Mouse (Mus musculus) frontal cortex, postnatal 25 days (tissue): ENCODE measurements around the gene Nf2.
A peak's percentile ranks its signal among the peaks of the same experiment; 100 is the strongest.
"Not testable (repeated sequence)": the region's sequence is repeated elsewhere in the genome, so short reads cannot be mapped to it uniquely, and the experiment has no call there.

Experiments
- DNase-seq, 2 experiments: peaks; one replicate each; pipeline ENCODE4 v3.0.0; 2022; ENCODE audit warnings: low spot score in 2 of 2

The Nf2 gene

GRCm38 (mm10) chr11:4837342-4837741 is 12.0 kb downstream of the Nf2 start:
- DNase-seq = no peak

GRCm38 (mm10) chr11:4836755-4837154 is 12.6 kb downstream of the Nf2 start:
- peak in 1 of 2 experiments; percentile 23 for DNase-seq

- no peak for DNase-seq
Observed at GRCm38 (mm10) chr11:4835436-4835835, 13.9 kb downstream of the Nf2 start.

DNA sequence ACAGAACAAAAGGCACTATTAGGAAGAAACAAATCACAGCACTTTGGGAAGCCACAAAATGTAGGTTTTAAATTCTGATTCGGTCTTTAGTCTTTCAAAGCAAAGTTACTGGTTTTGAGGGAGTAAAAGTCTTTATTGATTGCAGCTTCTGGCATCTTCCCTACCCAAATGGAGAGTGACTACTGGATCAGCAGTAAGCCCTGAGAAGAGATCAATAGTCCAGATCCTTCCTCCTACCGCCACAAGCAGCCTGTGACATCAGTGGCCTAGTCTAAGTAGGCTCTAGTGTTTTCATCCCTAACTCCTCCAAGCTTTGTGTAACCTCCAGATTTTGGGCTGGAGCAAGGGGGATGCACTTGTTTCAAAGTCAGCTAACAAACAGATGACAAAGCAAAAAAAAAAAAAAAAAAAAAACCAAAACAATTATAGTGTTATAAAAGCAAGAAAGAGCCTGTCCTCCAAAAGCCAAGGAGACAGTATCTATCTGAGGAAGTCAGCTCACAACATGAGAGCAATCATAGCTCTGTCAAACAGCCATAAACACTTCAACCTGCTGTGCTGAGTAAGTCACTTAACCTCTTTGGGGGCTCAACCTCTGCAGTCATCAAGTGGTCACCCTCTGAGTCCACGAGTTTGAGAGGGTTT is 15.9 kb downstream of the Nf2 start:
- DNase-seq = no peak

GRCm38 (mm10) chr11:4831066-4831465 is 18.3 kb downstream of the Nf2 start:
- no peak for DNase-seq

- no peak for DNase-seq
Observed at GRCm38 (mm10) chr11:4827916-4828315, 21.4 kb downstream of the Nf2 start.

- no peak for DNase-seq
Observed at GRCm38 (mm10) chr11:4827340-4827739, 22.0 kb downstream of the Nf2 start.

DNA sequence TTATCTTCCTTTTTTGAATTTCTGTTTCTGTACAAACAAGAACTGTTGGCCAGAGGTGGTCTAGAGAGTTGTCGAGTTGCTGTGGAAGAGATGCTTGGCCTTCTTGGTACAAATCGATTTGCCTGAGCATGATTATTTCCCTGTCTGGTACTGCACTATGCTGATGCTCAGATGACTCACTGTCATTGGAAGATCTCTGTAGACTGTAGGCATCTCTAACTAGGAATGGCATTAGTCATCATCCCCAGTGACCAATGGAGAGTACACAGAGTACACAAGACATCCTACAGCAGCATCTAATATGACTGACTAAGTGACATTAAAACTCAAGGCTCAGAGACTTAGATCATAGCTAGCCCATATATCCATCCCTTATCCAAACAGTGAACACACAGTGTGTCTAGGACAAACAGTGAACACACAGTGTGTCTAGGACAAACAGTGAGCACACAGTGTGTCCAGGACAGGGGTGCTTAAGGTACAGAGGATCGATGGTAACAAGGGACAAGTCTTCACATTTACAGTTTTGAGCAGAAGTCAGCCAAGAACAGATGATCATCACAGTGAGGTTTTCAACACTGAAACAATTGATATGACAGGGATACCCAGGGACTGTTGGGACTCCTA is 23.1 kb downstream of the Nf2 start:
- no peak for DNase-seq

GRCm38 (mm10) chr11:4823655-4824312 is 25.6 kb downstream of the Nf2 start:
- no peak for DNase-seq

DNA sequence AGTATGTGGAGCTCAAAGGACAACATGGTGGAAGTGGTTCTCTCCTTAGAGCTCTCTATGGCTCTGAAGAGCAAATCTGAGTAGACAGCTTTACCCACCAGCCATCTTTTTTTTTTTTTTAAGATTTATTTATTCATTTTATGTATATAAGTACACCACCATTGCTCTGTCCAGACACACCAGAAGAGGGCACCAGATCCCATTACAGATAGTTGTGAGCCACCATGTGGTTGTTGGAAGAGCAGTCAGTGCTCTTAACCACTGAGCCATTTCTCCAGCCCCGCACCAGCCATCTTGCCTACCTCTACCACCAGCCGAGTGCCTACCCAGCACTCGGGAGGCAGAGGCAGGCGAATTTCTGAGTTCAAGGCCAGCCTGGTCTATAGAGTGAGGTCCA is 26.9 kb downstream of the Nf2 start:
- not testable (repeated sequence) for DNase-seq

DNA sequence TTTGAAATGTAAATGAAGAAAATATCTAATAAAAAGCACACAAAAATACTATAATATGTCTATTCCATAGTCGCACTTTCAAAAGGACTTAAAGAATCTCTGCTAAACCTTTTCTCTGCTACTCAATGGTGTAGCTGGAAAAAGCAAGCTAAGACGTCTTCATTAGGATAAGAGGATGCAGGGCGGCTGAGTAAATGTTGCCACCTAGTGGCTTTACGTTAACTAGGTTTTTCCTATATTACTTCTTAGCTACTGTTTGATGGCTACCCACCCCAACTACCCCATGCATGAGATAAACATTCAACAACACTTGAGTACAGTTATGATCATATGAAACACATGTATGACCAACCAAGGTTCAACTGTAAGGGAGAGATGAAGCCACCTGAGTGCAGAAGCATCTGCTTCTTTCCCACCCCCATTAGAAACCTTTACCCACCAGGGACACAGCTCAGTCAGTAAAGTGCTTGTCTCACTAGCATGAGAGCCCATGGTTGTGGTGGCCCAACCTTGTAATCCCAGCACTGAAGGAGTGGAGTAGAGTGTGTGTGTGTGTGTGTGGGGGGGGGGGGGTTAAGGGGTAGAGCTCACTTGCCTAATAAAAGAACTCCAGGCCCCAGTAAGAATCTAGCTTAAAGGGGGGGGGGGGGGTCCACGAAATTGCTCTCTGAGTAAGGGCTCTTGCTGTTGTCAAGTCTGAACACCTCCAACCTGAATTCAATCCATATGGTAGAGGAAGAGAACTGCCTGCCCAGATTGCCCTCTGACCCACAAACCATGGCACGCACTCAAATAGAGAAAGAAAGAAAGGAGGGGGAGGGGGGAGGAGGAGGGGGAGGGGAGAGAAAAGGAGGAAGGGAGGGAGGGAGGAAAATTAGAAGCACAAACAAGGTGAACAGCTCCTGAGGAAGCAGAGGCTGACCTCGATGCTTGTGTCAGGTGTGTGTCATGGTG is 27.6 kb downstream of the Nf2 start:
- DNase-seq = no peak

GRCm38 (mm10) chr11:4814507-4815450 is 34.6 kb downstream of the Nf2 start:
- DNase-seq = no peak

- DNase-seq = no peak
Observed at GRCm38 (mm10) chr11:4808311-4808710, 41.0 kb downstream of the Nf2 start.

DNA sequence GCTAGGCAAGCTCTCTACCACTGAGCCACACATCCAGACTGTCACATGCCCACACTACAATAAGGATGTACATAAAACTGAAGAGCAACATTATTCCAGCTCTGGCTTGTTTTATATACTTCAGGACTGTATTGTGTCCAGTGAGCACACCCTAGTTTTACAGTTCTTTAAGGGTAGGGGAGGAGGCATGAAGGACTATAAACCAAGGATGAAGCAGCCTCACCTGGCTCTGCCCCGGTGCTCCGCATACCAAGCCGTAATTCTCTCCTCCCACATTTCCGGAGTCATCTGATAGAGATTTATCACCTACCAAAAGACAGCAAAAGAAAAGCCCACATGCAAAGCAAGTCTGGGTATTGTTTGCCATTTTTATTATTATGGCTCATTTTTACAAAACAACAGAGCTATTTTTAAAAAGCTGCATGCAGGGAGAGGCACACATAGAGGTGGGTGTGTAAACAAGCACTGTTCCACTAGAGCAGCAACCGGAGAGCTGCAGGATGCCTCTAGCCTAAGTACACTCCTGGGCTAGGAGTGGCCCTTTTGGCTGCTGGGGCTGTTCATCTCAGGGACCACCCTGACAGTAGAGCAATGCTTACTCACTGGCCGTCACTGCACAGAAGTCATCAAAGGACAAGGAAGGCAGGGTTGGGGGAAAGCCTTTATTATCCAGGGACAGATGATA is 43.2 kb downstream of the Nf2 start:
- no peak for DNase-seq

DNA sequence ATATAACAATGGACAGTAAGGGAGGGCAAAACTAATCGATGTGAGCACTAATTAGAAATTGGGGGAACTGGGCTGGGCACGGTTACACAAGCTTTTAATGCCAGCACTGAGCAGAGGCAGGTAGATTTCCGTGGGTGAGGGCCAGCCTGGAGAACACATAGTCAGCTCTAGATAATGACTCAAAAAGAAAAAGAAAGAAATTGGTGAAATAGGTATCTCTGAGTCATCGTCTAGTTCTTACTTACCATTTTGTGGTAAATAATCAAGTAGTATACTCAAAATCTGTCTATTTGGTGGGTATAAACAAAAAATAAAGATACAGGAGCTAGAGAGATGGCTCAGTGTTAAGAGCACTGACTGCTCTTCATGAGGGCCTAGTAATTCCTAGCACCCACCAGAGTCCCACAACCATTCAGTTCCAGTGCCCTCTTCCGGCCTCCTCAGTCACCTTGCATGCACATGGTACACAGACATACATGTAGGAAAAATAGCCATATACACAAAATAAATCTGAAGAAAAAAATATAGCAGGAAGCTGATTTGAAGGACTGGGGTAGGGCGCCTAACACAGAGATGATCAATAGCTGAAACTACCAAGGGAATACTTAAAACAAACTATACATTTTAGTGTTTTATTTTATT is 44.3 kb downstream of the Nf2 start:
- DNase-seq = no peak

- no peak for DNase-seq
Observed at GRCm38 (mm10) chr11:4803951-4804350, 45.4 kb downstream of the Nf2 start.

- DNase-seq = no peak
Observed at GRCm38 (mm10) chr11:4803426-4803825, 45.9 kb downstream of the Nf2 start.

GRCm38 (mm10) chr11:4803008-4803407 is 46.3 kb downstream of the Nf2 start:
- peak; percentile 12 to 15 for DNase-seq

DNA sequence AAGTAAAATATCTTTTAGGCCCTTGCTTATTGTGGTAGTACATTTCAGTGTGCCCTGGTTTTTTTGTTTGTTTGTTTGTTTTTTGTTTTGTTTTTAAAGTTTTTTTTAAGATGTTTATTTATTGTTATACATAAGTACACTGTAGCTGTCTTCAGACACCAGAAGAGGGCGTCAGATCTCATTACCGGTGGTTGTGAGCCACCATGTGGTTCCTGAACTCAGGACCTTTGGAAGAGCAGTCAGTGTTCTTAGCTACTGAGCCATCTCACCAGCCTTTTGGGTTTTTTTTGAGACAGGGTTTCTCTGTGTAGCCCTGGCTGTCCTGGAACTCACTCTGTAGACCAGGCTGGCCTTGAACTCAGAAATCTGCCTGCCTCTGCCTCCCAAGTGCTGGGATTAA is 46.9 kb downstream of the Nf2 start:
- not testable (repeated sequence) for DNase-seq

- DNase-seq = no peak
Observed at GRCm38 (mm10) chr11:4800654-4801053, 48.7 kb downstream of the Nf2 start.
